Mouse (Mus musculus) 3134 (cell line): ENCODE measurements around the gene Tmem169.

Experiments used
- DNase-seq: peaks from one replicate; pipeline ENCODE4 v3.0.0-alpha.2; 2011; ENCODE audit warnings: low spot score; ENCODE audit not compliant: insufficient read length; ENCODE audit errors: extremely low read depth

Gene Tmem169

GRCm38 (mm10) chr1:72320759-72321158 is 36.6 kb downstream of the Tmem169 start:
- no peak for DNase-seq

- DNase-seq: no peak
These were observed 39.1 kb downstream of the Tmem169 start for GRCm38 (mm10) chr1:72323248-72323647.

GRCm38 (mm10) chr1:72326162-72326821 is 42.1 kb downstream of the Tmem169 start:
- no peak for DNase-seq

- DNase-seq: no peak
These were observed 50.6 kb downstream of the Tmem169 start for GRCm38 (mm10) chr1:72334807-72335206.

GRCm38 (mm10) chr1:72336780-72337179 is 52.6 kb downstream of the Tmem169 start:
- no peak for DNase-seq

GRCm38 (mm10) chr1:72338341-72338740 is 54.2 kb downstream of the Tmem169 start:
- no peak for DNase-seq

- no peak for DNase-seq
These were observed 63.7 kb downstream of the Tmem169 start for GRCm38 (mm10) chr1:72347873-72348272.
